Mouse (Mus musculus): Measurements from ENCODE around the gene Furin. TPM values are rescaled to one million over a fixed set of nuclear protein-coding genes. Genes with fewer than 3 reads are reported as not detected.

Furin gene
- total RNA-seq, 2 experiments from 2014 or later = 143 to 158 TPM

- no peak for DNase-seq (ENCODE audit: low spot score in 2 of 2)
Measured at GRCm38 (mm10) chr7:80343270-80344018, 61.8 kb downstream of the Furin start.

- DNase-seq (ENCODE audit: low spot score in 2 of 2) = peak; percentile 87 to 93
Measured at GRCm38 (mm10) chr7:80342858-80343257, 62.4 kb downstream of the Furin start, which contains the start of gene Hddc3. Hddc3 (plus strand) TSS chr7:80343104.

GRCm38 (mm10) chr7:80341793-80342192 is 63.4 kb downstream of the Furin start:
- no peak for DNase-seq (ENCODE audit: low spot score in 2 of 2)

- peak; percentile 56 to 61 for DNase-seq (ENCODE audit: low spot score in 2 of 2)
Measured at GRCm38 (mm10) chr7:80340793-80341192, 64.4 kb downstream of the Furin start, which contains the start of gene Unc45a. Unc45a (minus strand) TSS chr7:80341005.

GRCm38 (mm10) chr7:80339793-80340628 is 65.2 kb downstream of the Furin start:
- DNase-seq (ENCODE audit: low spot score in 2 of 2) = peak; percentile 97

GRCm38 (mm10) chr7:80339371-80339770 is 65.9 kb downstream of the Furin start:
- DNase-seq (ENCODE audit: low spot score in 2 of 2) = peak in 1 of 2 experiments; percentile 46

Other genes starting within 250 kb of the Furin start
- gene Sema4b, start 218.6 kb downstream of the Furin start, total RNA-seq (2021) = 10 to 100 TPM; 62.7 to 75.9 TPM
- gene Cib1, start 172.6 kb downstream of the Furin start, total RNA-seq (2021) = 10 to 100 TPM; 53.9 to 64.2 TPM
- gene Gdpgp1, start 172.6 kb downstream of the Furin start, total RNA-seq (2021) = 1 to 10 TPM; 3.8 to 4.1 TPM
- 1 to 10 TPM; 1.2 to 1.7 TPM for gene Ttll13, start 159.1 kb downstream of the Furin start, total RNA-seq (2021)
- gene Ngrn, start 144.2 kb downstream of the Furin start, total RNA-seq (2021) = 10 to 100 TPM; 40.7 to 41.4 TPM
- gene Vps33b, start 135.8 kb downstream of the Furin start, total RNA-seq (2021) = 10 to 100 TPM; 14.9 to 26.6 TPM
- gene Prc1, start 111.0 kb downstream of the Furin start, total RNA-seq (2021) = 1 to 10 TPM; 3.6 to 4.6 TPM
- 10 to 100 TPM in 1 of 2 experiments, 1 to 10 TPM in 1; 7.3 to 11.9 TPM for gene Rccd1, start 81.0 kb downstream of the Furin start, total RNA-seq (2021)
- gene Unc45a, start 64.4 kb downstream of the Furin start, total RNA-seq (2021) = 10 to 100 TPM; 71.5 to 85.8 TPM
- 10 to 100 TPM; 38.5 to 45.9 TPM for gene Hddc3, start 62.3 kb downstream of the Furin start, total RNA-seq (2021)
- 10 to 100 TPM; 76.6 to 88.8 TPM for gene Man2a2, start 34.1 kb downstream of the Furin start, total RNA-seq (2021)
- gene Fes, start 17.5 kb downstream of the Furin start, total RNA-seq (2021) = 10 to 100 TPM in 1 of 2 experiments, 1 to 10 TPM in 1; 8.4 to 13.0 TPM
- gene Blm, start 129.7 kb upstream of the Furin start, total RNA-seq (2021) = 1 to 10 TPM in 1 of 2 experiments, under 1 TPM in 1; 0.86 to 2.2 TPM